Mouse (Mus musculus) lung, embryonic 14.5 days (tissue): Measurements from ENCODE around the gene Dand5. TPM values are rescaled to one million over a fixed set of nuclear protein-coding genes. Genes with fewer than 3 reads are reported as not detected.

Experiments
- ATAC-seq: fragments of 200-750 bp; cut with Nextera tagmentation; 2 replicates; pipeline ENCODE4 v1.8.0; 2017; ENCODE audit warnings: mild to moderate bottlenecking, moderate TSS enrichment, moderate library complexity; ENCODE audit not compliant: insufficient read depth
- DNase-seq: peaks from one replicate; pipeline ENCODE4 v3.0.0-alpha.2; 2015
- H3K27ac ChIP-seq: fragments of 300-500 bp; sonication (generic); 2 replicates; pipeline ENCODE4 v1.5.1; 2014; ENCODE audit warnings: low read depth, mild to moderate bottlenecking, moderate library complexity
- H3K27me3 ChIP-seq: fragments of 300-500 bp; sonication (generic); 2 replicates; pipeline ENCODE4 v1.6.1; 2014; ENCODE audit warnings: low read length, control low read depth; ENCODE audit not compliant: insufficient read depth
- H3K36me3 ChIP-seq: fragments of 300-500 bp; sonication (generic); 2 replicates; pipeline ENCODE4 v1.6.1; 2014; ENCODE audit warnings: control low read depth; ENCODE audit not compliant: insufficient read depth
- H3K4me1 ChIP-seq: fragments of 300-500 bp; sonication (generic); 2 replicates; pipeline ENCODE4 v1.6.1; 2014; ENCODE audit warnings: antibody characterized with exemption, control low read depth; ENCODE audit not compliant: insufficient read depth
- H3K4me2 ChIP-seq: fragments of 300-500 bp; sonication (generic); 2 replicates; pipeline ENCODE4 v1.6.1; 2014; ENCODE audit warnings: mild to moderate bottlenecking
- H3K4me3 ChIP-seq: fragments of 300-500 bp; sonication (generic); 2 replicates; pipeline ENCODE4 v1.5.1; 2014; ENCODE audit warnings: low read depth, low read length
- H3K9ac ChIP-seq: fragments of 300-500 bp; sonication (generic); 2 replicates; pipeline ENCODE4 v1.6.1; 2014
- H3K9me3 ChIP-seq: fragments of 300-500 bp; sonication (generic); 2 replicates; pipeline ENCODE4 v1.6.1; 2016; ENCODE audit warnings: low read depth, low read length, control low read depth
- CTCF ChIP-seq: IDR thresholded peaks from 2 replicates; pipeline ENCODE4 v1.5.1; 2016; ENCODE audit warnings: antibody characterized with exemption, low read depth
- WGBS: fragments of 180-500 bp; shearing (Covaris S2); extraction: QIAGEN DNeasy Blood & Tissue Kit; methylation state at CpG from one replicate; pipeline ENCODE4 v1.1.7; 2014; 5-methylcytosine and 5-hydroxymethylcytosine counted together
- polyA plus RNA-seq: library from polyadenylated mRNA; unstranded; fragments of >200 nt; fragmentation: Nextera tagmentation; extraction: Ambion mirVana; gene quantifications from 2 replicates; pipeline ENCODE4 v1.2.1, GENCODE M21; 2014

The Dand5 gene
- polyA plus RNA-seq, 1 experiment from 2014 or later, result 4.6 TPM

DNA sequence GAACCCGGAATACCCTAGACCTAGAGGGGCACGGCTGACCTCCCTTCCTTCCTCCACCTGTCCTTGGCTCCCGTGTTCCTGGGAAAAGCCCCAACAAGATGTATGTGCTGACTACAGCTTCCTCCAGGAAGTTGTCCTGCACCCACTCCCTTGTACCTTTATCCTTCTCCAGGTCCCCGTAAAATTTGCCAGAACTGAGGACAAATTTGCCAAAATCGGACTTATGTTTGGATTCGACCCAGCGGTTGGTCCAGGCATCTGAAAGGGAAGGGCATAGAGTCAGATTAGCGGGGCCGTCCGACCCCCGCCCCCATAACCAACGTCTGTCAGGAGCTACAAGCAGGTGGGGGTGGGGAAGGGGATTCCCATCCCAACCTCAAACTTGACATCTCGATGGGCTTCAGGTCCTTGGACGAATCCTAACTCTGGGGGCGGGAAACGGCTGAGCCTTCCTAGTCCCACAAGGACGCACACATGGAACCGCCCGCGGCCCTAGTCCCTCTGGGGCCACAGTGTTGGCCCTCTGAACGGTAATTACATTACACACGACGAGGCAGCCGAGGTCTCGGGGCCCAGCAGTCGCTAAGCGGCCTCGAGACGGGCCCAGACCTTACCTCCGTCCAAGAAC is 23.6 kb upstream of the Dand5 start:
- no peaks in the 10 kb centered on the region for H3K27me3 ChIP-seq
- H3K36me3 ChIP-seq, result peaks cover 48% of the 10 kb centered on the region
- H3K4me1 ChIP-seq, result peaks cover 12% of the 10 kb centered on the region
- H3K9me3 ChIP-seq, result no peaks in the 10 kb centered on the region
- peak overlapping the region; percentile 98 for H3K9ac ChIP-seq
- no peak for TF ChIP-seq CTCF
- H3K4me3 ChIP-seq, result peak overlapping the region; percentile 97
- H3K27ac ChIP-seq, result peak overlapping the region; percentile 84
- peak; percentile 9; the same call in 1 of the 2 replicates for ATAC-seq
- H3K4me2 ChIP-seq, result peak overlapping the region; percentile 87
- under 1% methylated on average over 30 of the region's 30 CpGs for WGBS
- DNase-seq, result no peak

DNA sequence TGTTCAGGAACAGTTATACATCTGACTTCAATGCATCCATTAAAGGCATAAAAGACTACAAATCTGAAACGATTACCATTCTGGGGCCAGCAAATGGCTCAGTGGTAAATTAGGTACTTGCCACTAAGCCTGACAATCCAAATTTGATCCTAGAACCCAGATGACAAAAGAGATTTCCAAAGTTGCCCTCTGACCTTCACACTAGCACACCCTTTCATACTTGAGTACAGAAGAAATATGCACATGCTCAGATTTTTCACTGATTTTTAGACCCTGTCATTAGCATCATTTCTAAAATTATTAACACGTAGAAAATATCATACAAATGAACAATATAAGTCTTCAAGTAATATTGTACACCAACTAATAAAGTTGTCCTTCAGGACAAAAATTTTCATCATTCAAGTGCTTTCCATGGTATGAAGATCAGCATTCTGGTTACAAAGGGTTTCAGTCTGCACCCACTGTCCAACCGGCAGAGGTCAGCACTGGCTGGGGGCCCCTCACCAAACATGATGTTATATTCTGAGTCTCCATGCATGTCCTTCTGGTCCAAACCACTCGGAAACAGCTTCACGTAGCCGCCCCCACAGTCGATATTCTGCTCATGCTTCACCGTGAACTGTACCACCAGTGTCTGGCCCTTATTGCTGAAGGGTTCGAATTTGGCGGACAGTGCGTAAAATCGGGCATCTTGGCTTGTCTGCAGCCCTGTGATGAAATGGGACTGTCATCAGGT is 22.9 kb upstream of the Dand5 start:
- H3K9me3 ChIP-seq, result no peaks in the 10 kb centered on the region
- ATAC-seq (no peak), DNase-seq (peak; percentile 65)
- peak overlapping the region; percentile 97 for H3K4me3 ChIP-seq
- peaks cover 51% of the 10 kb centered on the region for H3K36me3 ChIP-seq
- H3K9ac ChIP-seq, result peak overlapping the region; percentile 98
- peak overlapping the region; percentile 87 for H3K4me2 ChIP-seq
- WGBS, result 10% methylated on average over 12 of the region's 12 CpGs
- H3K27ac ChIP-seq, result peak overlapping the region; percentile 84
- H3K27me3 ChIP-seq, result no peaks in the 10 kb centered on the region
- H3K4me1 ChIP-seq, result peaks cover 12% of the 10 kb centered on the region
- TF ChIP-seq CTCF, result peak; percentile 63

DNA sequence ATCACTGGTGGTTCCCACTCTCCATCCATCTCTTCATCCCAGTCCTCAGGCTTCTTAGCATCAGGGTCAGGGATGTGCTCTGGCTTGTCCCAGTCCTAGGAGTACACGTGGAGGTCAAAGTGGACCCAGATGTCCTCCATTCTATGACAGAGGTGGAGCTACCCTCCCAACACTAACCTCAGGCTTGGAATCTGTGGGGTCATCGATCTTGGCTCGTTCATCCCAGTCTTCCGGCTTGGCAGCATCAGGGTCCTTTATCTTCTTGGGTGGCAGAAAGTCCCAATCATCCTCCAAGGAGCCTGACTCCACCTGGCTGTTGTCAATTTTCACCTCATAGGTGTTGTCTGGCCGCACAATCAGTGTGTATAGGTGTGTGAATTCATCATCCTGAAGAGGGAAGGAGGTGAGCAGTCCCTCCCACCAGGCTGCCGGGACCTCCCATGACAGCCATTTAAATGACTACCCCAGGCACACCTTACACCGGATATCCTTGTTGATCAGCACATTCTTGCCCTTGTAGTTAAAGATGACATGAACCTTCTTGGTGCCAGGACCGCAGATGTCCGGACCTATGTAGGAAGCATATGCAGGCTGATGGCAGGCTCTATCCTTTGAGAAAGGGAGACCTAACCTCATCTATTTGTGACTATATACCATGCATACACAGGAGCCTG is 21.9 kb upstream of the Dand5 start:
- peaks cover 12% of the 10 kb centered on the region for H3K4me1 ChIP-seq
- no peak for ATAC-seq

DNA sequence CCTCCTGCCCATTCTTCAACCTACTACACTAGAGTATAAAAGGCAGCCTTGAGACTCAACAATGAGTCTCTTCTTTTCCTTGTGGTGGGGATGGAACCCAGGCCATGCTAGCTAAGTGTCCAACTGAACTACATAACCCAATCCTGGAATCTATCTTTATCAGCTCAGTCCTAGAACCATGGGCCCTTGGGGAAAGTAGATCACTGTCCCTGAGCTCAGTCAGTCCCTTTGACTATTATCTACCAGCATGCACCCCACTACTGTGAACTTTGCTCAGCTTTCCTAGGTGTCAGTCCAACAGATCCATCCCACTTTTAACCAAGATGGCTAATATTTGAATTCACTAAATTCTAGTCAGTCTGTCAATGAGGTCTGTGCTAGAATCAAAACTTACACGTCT is 18.9 kb upstream of the Dand5 start:
- TF ChIP-seq CTCF, result no peak
- Histone ChIP-seq H3K27ac (no peak overlapping the region), H3K9ac (no peak overlapping the region), H3K36me3 (peaks cover 76% of the 10 kb centered on the region), H3K27me3 (no peaks in the 10 kb centered on the region), H3K4me2 (no peak overlapping the region), H3K9me3 (no peaks in the 10 kb centered on the region), H3K4me1 (peaks cover 6% of the 10 kb centered on the region), H3K4me3 (no peak overlapping the region)
- no peak for ATAC-seq
- no peak for DNase-seq
- 63% methylated on average over 1 of the region's 1 CpGs for WGBS

More for the DNA sequence above, 21.9 kb upstream of the Dand5 start:
- peak overlapping the region; percentile 98 for H3K9ac ChIP-seq
- DNase-seq, result no peak
- no peaks in the 10 kb centered on the region for H3K9me3 ChIP-seq
- H3K27me3 ChIP-seq, result no peaks in the 10 kb centered on the region
- peak overlapping the region; percentile 97 for H3K4me3 ChIP-seq
- H3K36me3 ChIP-seq, result peaks cover 51% of the 10 kb centered on the region
- WGBS, result 73% methylated on average over 9 of the region's 9 CpGs
- no peak overlapping the region; the same call in 1 of the 2 replicates for H3K27ac ChIP-seq
- peak overlapping the region; percentile 87 for H3K4me2 ChIP-seq
- TF ChIP-seq CTCF, result no peak

DNA sequence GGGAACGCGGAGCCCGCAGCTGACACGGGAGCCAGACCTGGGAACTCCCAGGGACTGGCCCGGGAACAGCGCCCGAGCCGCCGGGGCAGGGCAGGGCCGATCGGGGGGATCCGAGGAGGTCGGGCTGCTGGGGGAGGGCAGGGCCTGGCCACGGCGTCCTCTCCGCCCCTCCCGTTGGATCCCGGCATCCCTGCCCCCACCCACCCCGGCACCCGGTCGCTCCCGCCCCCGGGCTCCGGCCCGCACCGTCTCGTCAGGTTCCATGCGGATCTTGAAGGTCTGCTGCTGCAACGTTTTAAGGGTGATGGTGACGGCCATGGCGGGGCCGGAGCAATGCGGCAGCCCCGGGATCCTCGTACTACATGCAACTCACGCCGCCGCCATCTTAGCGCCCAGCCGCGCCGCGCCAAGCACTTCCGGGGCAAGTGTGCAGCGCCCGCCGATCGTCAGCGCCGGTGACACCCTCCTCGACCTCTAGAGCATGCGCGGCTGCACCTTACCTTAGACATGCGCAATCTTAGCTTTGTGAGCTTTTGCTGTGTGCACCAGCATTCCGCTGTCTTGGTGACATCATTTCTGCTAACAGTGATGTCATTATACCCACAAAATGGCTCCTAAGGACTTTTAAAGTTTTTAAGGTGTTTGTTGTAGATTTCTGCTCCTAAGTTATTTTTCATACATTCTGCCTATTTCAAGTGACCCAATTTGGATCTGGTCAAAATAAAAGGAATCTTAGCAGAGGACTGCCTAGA is 17.8 kb upstream of the Dand5 start, which contains the start of gene Rad23a:
Gene Rad23a, minus strand, starts transcription at position 418 of the 752 bp plus-strand sequence.
- ATAC-seq, result peak; percentile 93
- H3K4me1 ChIP-seq, result peaks cover 12% of the 10 kb centered on the region
- no peaks in the 10 kb centered on the region for H3K27me3 ChIP-seq
- H3K9me3 ChIP-seq, result no peaks in the 10 kb centered on the region
- H3K4me3 ChIP-seq, result peak within 1 kb of the TSS; percentile 77
- no peak for TF ChIP-seq CTCF
- peak; percentile 98 for DNase-seq
- H3K27ac ChIP-seq, result peak within 1 kb of the TSS; percentile 91
- peaks cover 81% of the 10 kb centered on the region for H3K36me3 ChIP-seq
- peak within 1 kb of the TSS; percentile 88 for H3K9ac ChIP-seq
- under 1% methylated on average over 55 of the region's 55 CpGs for WGBS
- peak within 1 kb of the TSS; percentile 72 for H3K4me2 ChIP-seq

DNA sequence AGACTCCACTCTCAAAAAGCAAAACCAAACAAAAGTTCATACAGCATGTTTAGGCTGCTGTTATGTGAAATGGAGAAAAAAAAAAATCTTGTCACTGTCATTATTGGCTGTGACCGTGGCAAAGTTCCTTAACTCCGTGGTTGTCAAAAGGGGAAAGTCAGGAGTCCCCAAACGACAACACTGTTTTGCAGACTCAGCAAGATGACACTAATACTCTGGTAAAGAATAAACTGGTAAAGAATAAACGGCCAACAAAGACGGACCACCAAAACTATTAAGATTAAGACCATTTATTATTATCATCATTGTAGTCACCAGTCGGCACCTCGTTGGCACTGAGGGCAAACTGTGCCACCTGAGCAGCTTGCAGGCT is 17.2 kb upstream of the Dand5 start:
- no peak for ATAC-seq
- H3K4me3 ChIP-seq, result peak overlapping the region; percentile 77
- no peaks in the 10 kb centered on the region for H3K9me3 ChIP-seq
- peaks cover 11% of the 10 kb centered on the region for H3K4me1 ChIP-seq
- H3K36me3 ChIP-seq, result peaks cover 81% of the 10 kb centered on the region
- TF ChIP-seq CTCF, result no peak
- 2% methylated on average over 7 of the region's 7 CpGs for WGBS
- no peaks in the 10 kb centered on the region for H3K27me3 ChIP-seq
- peak overlapping the region; percentile 91 for H3K27ac ChIP-seq
- no peak for DNase-seq
- peak overlapping the region; percentile 88 for H3K9ac ChIP-seq
- peak overlapping the region; percentile 72 for H3K4me2 ChIP-seq
